Mouse (Mus musculus) stomach, embryonic 15.5 days (tissue): ENCODE measurements around the gene Prl3d2. TPM values are rescaled to one million over a fixed set of nuclear protein-coding genes. Genes with fewer than 3 reads are reported as not detected.
"Not testable (repeated sequence)": the region's sequence is repeated elsewhere in the genome, so short reads cannot be mapped to it uniquely, and the experiment has no call there.

Source experiments
- ATAC-seq: fragments of 200-750 bp; cut with Nextera tagmentation; 2 replicates; pipeline ENCODE4 v1.8.0; 2017; ENCODE audit warnings: low read depth, moderate number of reproducible peaks, moderate TSS enrichment; ENCODE audit not compliant: insufficient read depth, low FRiP score
- H3K27ac ChIP-seq: fragments of 300-500 bp; sonication (generic); 2 replicates; pipeline ENCODE4 v1.5.1; 2015; ENCODE audit warnings: mild to moderate bottlenecking, inconsistent platforms
- H3K27me3 ChIP-seq: fragments of 300-500 bp; sonication (generic); replicated peaks from 2 replicates; pipeline ENCODE4 v1.6.1; 2015; ENCODE audit warnings: inconsistent platforms
- H3K36me3 ChIP-seq: fragments of 300-500 bp; sonication (generic); 2 replicates; pipeline ENCODE4 v1.6.1; 2015; ENCODE audit warnings: inconsistent platforms
- H3K4me1 ChIP-seq: fragments of 300-500 bp; sonication (generic); 2 replicates; pipeline ENCODE4 v1.6.1; 2015; ENCODE audit warnings: inconsistent platforms
- H3K4me2 ChIP-seq: fragments of 300-500 bp; sonication (generic); 2 replicates; pipeline ENCODE4 v1.6.1; 2015; ENCODE audit warnings: mild to moderate bottlenecking, inconsistent platforms
- H3K4me3 ChIP-seq: fragments of 300-500 bp; sonication (generic); replicated peaks from 2 replicates; pipeline ENCODE4 v1.5.1; 2015; ENCODE audit warnings: inconsistent platforms
- H3K9ac ChIP-seq: fragments of 300-500 bp; sonication (generic); 2 replicates; pipeline ENCODE4 v1.6.1; 2015; ENCODE audit warnings: inconsistent platforms
- H3K9me3 ChIP-seq: fragments of 300-500 bp; sonication (generic); 2 replicates; pipeline ENCODE4 v1.6.1; 2016; ENCODE audit warnings: inconsistent platforms
- WGBS: fragments of 180-500 bp; shearing (Covaris S2); methylation state at CpG from one replicate; pipeline ENCODE4 v1.1.7; 2015; 5-methylcytosine and 5-hydroxymethylcytosine counted together
- polyA plus RNA-seq: library from polyadenylated mRNA; unstranded; fragments of >200 nt; fragmentation: Nextera tagmentation; extraction: Ambion mirVana; gene quantifications from 2 replicates; pipeline ENCODE4 v1.2.1, GENCODE M21; 2015

Prl3d2 gene
- not detected in 2 replicates for polyA plus RNA-seq

DNA sequence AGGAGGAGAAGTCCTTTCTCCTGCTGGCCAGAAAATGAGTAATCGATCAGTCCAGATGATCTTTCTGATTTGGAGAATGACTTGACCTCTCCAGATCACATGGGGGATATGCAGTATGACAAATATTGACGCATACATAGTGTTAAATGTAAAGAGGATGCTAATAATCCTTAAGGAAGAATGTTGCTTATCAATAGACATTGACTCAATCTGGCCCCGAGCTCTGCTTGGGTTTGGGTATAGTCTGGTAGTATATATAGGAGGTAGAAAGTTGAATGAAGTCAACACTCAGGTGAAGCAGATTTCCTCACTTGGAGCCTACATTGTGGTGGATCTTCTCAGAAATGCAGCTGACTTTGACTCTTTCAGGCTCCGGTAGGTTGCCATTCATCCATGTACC lies at the start of gene Prl3d2:
Gene Prl3d2, plus strand, starts transcription at position 301 of the 400 bp plus-strand sequence.
- not testable (repeated sequence) for H3K9me3 ChIP-seq, H3K4me3 ChIP-seq, H3K27ac ChIP-seq, H3K36me3 ChIP-seq, H3K9ac ChIP-seq, H3K27me3 ChIP-seq, H3K4me2 ChIP-seq, ATAC-seq, H3K4me1 ChIP-seq
- WGBS, result 85% methylated on average over 4 of the region's 4 CpGs

- H3K4me2 ChIP-seq, ATAC-seq, H3K4me3 ChIP-seq, H3K27ac ChIP-seq, H3K9ac ChIP-seq, H3K27me3 ChIP-seq, H3K9me3 ChIP-seq, H3K36me3 ChIP-seq, H3K4me1 ChIP-seq: not testable (repeated sequence)
- WGBS, result 90% methylated on average over 5 of the region's 5 CpGs
Observed at GRCm38 (mm10) chr13:27093890-27094289, 27.6 kb upstream of the Prl3d2 start, which contains the start of gene Prl3d1. Prl3d1 (plus strand) TSS chr13:27094190.

DNA sequence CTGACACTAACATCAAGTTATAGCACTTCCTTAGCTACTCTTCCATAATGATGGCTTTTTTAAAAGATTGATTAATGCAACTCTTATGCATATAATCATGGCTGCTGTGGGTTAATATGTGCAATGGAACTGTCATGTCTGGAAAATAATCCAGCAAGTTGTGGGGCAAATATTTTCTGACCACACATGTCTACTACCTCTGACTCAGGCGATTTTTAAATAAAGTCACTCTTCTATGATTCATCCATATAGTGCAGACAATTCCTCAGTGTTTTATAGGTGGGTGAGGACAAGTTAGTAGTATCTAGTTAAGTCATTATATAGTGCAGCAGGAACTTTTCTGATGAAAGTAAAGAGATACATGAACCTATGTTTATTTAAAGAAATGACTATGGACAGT lies 26.8 kb downstream of the Prl3d2 start:
- no peak overlapping the region for H3K4me3 ChIP-seq

GRCm38 (mm10) chr13:27156490-27156889 lies 35.0 kb downstream of the Prl3d2 start, which contains the start of gene Prl3d3:
Prl3d3 (plus strand) TSS chr13:27156790.
- H3K9ac ChIP-seq, H3K27me3 ChIP-seq, H3K4me1 ChIP-seq, H3K9me3 ChIP-seq, H3K36me3 ChIP-seq, H3K4me3 ChIP-seq, H3K27ac ChIP-seq, ATAC-seq, H3K4me2 ChIP-seq: not testable (repeated sequence)
- 89% methylated on average over 3 of the region's 3 CpGs for WGBS

More for the DNA sequence above, 26.8 kb downstream of the Prl3d2 start:
- WGBS, result 58% methylated on average over 1 of the region's 1 CpGs
- H3K9ac ChIP-seq, result no peak overlapping the region
- H3K27ac ChIP-seq, result no peak overlapping the region
- H3K4me1 ChIP-seq, result no peaks in the 10 kb centered on the region
- no peak overlapping the region for H3K4me2 ChIP-seq
- no peaks in the 10 kb centered on the region for H3K27me3 ChIP-seq
- no peaks in the 10 kb centered on the region for H3K9me3 ChIP-seq
- H3K36me3 ChIP-seq, result no peaks in the 10 kb centered on the region
- no peak for ATAC-seq

Other genes with a start within 250 kb of the Prl3d2 start
- not detected in 2 replicates for gene Prl, start 64.1 kb upstream of the Prl3d2 start, polyA plus RNA-seq
- gene Prl3d1, start 27.5 kb upstream of the Prl3d2 start, polyA plus RNA-seq, result not detected in 2 replicates
- gene Prl3d3, start 35.1 kb downstream of the Prl3d2 start, polyA plus RNA-seq, result not detected in 2 replicates
- not detected in 2 replicates for gene Prl3c1, start 75.0 kb downstream of the Prl3d2 start, polyA plus RNA-seq
- gene Prl3b1, start 120.1 kb downstream of the Prl3d2 start, polyA plus RNA-seq, result not detected in 2 replicates
- gene Prl3a1, start 137.7 kb downstream of the Prl3d2 start, polyA plus RNA-seq, result not detected in 2 replicates
- gene Prl6a1, start 190.9 kb downstream of the Prl3d2 start, polyA plus RNA-seq, result not detected in 2 replicates
- gene Prl8a2, start 224.0 kb downstream of the Prl3d2 start, polyA plus RNA-seq, result not detected in 2 replicates